Mouse (Mus musculus) B cell, adult 2 months (primary cell): Measurements from ENCODE around the gene Larp1b.

ENCODE experiments used
- DNase-seq, 2 experiments: peaks; one replicate each; pipeline ENCODE4 v3.0.0; 2022

Gene Larp1b

DNA sequence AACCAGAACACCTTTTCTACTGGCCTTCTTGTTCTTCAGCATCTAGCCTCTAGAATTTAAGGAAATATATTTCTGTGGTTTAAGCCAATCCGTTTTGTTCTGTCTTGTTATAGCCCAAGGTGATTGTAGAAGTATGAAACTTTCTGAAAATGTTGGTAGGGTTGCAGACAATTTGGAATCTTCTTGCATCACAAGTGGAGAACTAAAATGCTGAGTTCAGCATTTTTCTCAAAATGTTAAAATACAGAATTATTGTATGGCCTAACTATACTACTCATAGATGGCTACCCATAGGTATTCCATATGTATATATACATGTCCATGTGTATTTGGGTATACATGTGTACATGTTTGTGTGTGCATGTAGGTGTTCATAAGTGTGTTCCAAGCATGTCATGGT lies 81.1 kb downstream of the Larp1b start:
- no peak for DNase-seq

DNA sequence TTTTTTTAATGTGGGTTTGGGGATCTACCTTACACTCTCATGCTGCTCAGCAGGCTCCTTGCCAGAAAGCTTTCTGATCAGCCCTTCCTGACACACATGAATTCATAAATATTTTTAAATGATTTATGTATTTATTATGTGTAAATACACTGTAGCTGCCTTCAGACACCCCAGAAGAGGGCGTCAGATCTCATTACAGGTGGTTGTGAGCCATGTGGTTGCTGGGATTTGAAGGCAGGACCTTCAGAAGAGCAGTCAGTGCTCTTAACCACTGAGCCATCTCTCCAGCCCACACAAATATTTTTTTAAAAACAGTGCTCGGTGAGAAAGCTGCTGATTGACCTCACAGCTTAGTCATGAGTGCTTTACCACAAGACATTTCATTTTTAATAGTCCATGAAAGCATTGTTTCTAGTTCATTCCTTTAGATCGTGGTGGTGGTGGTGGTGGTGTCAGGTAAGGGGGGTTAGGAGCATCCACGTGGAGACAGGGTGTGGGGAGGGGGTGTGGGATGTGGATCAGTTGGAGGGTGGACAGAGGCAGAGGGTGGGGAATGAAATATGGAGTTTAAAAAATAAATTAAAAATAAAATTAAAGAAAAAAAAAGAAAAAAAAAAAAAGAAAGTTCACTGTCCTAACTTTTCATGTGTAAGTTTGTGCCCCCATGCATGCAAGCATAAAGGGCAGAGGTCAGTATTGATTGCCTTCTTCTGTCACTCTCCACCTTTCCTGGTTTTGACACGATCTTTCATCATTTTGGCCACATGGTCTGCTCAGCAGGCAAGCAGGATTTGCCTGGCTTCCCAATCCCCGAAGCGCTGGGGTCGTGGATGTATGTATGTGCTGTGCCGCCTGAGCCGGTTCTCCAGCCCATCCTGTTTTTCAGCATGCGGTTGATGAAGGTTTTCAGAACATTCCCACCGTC lies 81.9 kb downstream of the Larp1b start:
- DNase-seq = no peak

DNA sequence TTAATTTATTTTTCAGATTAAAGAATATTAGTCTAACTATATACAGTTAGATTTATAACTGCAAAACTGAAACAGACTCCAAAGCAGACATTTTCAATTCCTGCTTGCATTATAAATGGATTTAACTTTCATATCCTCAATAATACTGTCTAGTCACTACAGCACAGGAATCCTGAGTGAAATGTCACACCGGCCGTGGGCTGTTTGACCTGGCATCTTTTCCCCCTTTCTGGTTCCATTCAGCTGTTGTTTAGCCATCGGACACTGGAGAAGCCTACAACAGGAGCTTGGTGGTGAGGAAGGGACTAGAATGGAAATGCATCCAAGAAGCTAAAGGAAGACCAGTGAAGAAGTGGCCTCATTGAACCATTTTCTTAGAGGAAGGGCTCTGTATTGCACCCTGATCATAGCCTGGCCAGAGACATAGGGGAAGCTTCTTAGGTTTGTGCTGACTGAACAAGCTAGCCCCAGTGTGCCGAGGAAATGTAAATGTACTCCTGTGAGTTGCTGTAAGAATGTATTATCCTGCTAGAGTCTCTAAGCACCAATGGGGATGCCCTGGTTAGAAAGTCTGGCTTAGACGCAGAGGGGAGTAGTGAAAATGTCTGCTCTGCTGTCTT lies 88.8 kb downstream of the Larp1b start:
- no peak for DNase-seq

DNA sequence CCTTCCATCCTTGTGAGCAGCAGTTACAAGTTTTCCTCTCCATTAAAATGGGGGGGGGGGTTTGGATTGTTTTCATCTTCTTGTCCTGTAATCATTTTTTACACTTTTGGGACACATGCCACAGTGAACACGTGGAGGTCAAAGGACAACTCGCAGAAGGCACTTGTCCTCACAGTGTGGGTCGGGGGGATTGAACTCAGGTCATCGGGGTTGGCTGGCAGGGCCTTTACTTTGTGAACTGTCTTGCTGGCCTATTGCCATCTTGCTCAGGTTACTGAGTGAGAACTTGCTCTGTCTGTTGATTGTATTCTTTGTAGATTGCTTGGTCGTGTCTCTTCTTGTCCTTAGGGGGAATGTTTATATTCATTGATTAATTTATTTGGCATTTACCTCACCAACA lies 91.6 kb downstream of the Larp1b start:
- DNase-seq = no peak

DNA sequence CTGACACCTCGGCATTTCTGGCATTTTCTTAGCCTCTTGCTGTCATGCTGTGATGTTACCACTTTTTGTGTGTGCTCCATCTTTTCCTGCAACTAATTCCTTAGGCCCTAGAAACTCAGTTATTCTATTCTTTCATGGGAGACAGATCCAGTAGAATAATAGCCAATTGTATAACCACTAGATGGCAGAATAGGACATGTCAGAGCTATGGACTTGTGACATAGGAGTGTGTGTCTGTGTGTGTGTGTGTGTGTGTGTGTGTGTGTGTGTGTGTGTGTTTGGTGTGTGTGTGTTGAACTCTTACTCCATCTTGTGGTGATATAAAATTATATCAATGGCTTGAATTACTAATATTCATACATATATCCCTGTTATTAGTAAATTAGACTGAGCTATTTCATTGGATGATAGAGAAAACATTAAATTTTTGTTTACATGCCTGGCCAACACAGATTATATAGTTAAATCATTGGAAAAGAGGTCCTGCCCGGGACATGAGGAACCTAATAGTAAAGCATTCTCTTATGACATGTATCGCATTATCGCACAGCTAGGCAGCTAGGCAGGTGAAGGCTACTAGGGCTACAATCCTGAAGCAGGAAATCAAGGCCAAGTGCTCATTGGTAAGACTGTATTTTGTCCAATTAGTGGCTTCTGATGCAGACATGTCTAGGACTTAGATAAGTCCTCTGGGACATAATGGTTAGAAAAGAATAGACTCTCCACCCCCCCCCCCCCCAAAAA lies 92.7 kb downstream of the Larp1b start:
- peak; percentile 11 to 24 for DNase-seq

DNA sequence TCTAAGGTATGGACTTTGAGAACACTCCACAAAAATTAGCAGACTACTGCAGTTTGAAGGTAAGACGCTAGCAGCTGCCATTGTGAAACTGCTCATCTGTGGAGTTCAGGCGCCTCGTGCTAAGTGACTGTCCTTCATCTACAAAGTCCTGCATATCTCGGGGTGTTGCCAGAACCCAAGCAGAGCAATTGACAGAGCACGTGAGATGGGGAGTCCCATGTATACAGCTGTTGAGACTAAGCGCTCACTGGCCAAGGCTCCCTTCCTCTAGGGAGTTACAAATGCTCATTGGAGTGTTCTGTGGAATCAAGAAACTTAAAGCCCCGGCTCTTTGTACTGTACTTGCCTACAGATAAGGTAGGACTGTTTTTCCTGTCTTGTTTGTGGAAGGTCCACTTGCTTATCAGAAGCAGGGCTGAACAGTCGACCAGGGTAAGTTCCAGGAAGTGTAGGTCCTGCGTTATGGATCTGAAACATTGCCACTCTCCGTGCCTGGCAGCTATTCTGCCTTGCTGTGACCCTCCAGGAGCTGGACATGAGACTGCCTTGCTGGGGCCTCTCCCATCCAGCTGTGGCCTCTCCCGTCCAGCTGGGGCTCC lies 94.2 kb downstream of the Larp1b start:
- DNase-seq = no peak

DNA sequence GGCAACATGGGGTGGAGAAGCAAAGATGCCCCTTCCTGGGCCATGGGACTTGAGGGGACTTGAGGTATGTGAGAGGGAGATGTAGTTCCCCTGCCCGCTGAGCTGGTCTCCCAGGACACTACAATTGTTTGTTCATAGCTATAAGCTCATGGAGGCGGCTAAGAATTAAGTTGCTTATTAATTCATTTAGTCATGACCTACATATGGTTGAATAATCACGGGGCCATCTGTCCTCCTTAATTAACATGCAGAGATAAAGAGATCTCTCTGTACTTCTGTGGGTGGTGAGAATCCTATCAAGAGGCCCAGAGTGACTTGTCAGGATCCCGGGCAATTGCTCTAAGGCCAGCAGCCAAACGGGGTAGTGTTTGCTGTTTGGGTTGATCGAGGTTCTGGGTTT lies 98.2 kb downstream of the Larp1b start:
- no peak for DNase-seq

DNA sequence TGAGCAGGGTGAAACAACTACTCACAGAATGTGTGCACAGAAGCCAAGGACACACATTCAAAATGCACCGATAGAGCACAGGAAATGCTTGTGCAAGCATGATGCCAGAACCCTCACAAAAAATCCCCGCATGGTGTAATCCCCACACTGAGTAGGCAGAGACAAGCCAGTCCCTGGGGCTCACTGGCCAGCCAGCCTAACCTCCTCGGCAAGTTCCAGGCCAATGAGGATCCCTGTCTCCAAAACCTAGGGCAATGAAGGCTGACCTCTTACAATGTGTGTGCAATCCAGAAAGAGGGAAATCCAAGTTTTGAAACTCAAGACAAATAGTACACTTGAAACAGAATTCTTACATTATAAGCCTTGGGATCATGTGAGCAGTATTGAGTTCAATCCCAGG lies 103.7 kb downstream of the Larp1b start:
- no peak for DNase-seq

DNA sequence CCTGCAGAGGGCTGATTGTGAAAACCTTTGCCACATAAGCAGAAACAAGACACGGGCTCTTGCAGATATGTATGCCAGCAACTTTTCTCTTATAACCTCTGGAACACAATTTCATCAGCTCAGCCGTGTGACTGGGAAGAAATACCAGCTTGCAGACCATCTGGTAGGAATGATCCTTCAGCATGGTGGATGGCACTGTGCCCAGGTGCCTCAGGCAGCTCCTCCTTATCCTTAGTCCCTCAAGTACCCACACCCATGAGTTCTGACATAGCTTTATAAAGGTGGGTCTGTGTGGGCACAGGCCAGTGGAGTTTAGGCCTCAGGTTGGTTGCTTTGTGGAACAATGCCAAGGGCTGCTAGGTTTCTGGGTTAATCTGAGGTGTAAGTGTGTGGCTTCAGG lies 108.8 kb downstream of the Larp1b start:
- no peak for DNase-seq

DNA sequence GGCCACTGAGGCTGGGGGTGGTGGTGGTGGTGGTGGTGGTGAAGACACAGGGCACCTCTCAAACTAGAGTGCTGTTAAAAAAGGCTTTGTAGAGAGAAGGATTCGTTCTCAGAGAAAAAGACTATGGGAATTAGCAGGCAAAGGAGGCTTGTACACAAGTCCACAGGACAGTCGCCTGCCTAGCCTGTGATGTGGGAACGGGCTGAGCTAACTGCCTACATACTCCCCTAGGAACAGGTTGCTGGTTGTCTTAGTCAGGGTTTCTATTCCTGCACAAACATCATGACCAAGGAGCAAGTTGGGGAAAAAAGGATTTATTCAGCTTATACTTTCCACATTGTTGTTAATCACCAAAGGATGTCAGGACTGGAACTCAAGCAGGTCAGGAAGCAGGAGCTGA lies 109.6 kb downstream of the Larp1b start:
- no peak for DNase-seq

DNA sequence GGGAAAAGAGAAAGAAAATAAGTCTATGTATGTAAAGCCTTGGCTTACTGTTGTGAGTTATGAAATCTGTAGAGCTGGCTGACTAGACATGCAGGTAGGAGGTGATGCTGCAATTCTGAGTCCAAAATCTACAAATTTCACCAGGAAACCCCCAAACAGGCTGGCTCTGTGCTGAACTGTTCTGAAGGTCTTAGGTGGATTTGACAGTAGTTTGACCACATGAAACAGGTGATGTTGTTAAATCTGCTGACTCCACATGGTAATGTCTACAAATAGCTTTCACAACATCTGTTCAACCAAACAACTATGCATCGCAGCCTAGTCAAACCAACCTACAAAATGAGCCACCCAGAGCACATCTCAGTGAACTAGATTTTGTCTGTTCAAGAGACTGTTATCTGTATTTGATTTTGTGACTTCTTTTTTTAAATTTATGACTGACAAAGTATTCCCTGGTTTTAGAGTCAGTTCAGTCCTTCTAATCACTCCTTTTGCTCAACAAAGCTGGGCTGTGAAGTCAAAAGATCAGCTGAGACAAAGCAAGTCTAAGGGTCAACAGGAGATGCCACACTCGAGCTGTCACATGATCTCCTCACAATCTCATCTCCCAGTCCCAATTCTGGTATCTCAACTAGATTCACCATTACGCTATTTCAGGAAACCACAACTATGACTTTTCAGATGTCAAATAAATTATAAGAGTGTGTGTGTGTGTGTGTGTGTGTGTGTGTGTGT lies 112.4 kb downstream of the Larp1b start:
- DNase-seq = no peak

DNA sequence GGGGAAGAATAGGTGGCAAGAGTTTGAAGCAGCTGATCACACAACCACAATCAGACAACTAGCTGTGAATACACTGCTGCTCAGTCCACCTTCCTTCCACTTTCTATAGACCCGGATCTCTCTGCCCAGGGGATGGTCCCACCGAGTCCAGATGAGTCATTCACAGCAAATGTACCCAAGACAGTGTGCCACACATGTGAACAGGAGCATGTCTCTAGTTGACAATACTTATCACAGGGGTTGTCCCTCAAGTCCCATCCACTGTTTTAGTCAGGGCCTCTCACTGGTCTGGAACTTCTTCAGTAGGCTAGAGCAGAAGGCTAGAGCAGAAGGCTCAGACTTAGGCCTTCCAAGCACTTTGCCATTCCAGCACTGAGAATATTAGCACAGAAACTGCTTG lies 113.1 kb downstream of the Larp1b start:
- no peak for DNase-seq

DNA sequence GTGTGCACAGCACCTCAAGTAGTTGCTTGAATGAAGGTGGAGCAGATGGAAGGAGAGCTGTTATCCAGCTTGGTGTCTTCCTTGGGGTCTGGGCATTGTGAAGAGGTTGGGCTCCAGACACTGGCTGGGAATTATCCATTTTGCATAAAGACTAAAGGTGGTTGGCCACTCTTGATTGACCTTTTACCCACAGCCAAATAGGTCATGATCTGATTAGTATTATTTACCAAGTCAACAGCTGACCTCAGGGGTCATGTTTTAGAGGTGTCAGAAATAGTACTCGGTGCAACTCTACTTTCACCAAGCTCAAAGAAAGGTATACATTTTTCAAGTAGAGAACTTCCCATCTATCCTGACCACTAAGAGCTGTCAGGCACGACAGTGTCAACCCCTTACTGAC lies 115.7 kb downstream of the Larp1b start:
- DNase-seq = no peak

DNA sequence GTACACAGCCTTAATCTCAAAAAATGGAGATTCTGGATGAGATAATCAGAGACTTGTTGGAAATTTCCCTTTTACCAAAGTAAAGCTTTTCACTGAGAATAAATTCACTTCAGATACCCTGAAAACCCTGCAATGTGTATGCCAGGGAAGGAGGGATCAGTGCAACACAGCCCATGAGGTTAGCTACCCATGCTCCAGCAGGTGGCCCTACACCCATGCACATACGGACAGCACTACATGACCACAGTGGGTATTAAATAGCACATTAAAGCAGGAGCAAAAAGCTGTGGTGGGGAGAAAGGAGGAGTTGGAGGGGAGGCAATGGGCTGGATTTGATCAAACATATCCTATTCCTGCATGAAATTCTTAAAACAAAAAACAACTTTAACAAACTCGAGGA lies 120.9 kb downstream of the Larp1b start:
- no peak for DNase-seq

DNA sequence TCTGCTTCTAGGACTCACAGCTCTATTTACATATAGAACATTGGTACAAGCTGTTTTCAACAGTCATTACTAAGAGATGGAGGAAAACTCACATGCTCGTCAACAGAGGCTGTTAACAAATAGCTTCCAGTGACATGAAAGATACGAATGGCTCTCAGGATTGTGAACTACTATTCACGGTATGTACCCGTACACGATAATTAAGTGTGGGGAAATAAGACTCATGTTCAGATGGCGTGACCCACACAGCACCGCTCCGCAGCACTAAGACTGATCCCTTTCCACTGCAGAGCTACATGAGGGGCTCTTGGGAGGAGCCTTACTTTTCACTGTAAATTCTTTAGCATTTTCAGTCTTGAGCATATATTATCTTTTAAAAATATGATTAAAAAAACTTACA lies 125.7 kb downstream of the Larp1b start:
- no peak for DNase-seq

DNA sequence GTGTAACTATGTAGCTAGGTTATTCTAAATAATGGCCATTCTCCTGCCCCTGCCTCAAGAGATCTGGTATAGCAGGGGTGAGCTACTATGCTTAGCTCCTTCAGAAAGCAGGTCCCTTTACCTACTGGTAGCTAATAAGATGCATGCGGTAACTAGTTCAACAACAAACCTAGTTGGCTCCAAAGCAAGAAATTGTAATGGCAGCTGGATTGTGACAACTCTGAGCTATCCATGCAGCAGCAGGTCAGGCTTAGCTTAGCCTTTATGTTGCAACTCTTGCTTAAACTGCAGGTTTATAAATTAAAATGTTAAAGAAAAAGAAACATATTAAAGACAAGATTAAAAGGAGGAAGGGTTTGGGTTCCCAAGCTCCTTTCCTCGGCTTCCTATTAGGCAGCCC lies 129.0 kb downstream of the Larp1b start:
- no peak for DNase-seq

DNA sequence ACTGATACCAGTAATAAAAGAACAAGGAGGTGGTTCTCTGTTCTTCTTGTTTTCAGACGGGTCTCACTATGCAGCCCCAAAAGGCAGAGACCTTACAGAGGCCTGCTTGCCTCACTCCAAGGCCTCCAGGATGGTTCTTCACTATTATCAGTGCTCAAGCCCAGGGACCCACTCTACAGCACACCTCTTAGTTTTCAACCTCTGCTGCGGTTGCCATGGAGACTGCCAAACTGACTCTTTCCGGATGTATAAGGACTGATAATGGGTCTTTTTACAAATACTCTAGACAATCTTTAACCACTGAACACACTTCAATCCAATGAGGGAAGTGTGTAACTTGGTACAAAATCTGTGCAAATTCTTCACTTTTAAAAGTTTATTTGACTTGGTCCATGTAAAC lies 131.1 kb downstream of the Larp1b start:
- peak; percentile 4 to 13 for DNase-seq

DNA sequence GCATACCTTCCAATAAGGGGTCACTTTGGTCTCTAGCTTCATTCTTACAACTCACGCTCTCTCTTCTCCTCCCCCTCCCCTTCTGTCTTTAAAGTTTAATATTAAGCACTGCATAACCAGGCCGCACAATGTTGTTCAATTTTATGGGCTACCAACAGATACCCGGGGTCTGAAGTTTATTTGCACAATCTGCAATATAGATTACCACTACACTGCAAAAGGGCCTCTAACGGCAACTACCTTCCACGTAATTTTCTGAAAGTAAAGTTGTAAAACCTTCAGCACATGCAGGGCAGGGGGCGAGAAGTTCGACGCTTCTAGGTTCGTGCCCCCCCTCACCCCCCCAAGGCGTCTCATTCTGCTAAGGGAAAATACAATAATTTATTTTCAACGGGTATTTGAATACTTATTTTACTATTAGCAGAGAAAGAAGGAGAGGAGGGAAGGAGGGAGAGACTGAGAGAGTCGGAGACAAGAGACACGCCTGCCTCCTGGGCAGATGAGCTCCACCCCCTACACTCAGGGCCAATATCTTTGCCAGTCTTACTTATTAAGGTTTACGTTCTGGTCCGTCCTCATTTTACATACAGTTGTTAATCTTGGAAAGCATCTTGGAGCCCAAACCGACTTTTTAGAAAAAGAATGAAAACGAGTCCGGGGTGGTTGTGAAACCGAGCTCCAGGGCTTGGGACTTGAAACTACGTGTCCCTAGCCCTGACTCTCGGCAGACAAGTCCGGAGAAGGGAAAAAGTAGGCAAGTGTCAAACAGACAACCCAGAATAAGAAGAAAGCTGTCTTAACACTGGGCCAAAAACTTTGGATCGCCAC lies 132.1 kb downstream of the Larp1b start:
- DNase-seq = peak in 1 of 2 experiments; percentile 17

DNA sequence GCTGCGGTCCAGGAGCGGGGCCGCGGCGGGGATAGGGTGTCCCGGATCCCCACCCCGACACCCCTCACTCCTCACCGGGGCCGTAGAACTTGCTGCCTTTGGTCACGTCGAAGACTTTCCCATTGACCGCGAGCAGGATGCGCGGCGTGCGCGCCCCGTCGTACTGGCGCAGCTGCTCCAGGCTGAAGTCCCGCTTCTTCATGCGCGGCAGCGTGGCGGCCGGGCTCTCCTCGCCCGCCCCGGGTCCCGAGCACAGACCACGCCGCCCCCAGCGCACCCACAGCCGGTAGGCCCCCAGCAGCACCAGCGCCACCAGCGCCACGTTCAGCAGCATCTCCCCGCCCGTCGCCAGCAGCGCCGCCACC lies 132.9 kb downstream of the Larp1b start:
- no peak for DNase-seq

DNA sequence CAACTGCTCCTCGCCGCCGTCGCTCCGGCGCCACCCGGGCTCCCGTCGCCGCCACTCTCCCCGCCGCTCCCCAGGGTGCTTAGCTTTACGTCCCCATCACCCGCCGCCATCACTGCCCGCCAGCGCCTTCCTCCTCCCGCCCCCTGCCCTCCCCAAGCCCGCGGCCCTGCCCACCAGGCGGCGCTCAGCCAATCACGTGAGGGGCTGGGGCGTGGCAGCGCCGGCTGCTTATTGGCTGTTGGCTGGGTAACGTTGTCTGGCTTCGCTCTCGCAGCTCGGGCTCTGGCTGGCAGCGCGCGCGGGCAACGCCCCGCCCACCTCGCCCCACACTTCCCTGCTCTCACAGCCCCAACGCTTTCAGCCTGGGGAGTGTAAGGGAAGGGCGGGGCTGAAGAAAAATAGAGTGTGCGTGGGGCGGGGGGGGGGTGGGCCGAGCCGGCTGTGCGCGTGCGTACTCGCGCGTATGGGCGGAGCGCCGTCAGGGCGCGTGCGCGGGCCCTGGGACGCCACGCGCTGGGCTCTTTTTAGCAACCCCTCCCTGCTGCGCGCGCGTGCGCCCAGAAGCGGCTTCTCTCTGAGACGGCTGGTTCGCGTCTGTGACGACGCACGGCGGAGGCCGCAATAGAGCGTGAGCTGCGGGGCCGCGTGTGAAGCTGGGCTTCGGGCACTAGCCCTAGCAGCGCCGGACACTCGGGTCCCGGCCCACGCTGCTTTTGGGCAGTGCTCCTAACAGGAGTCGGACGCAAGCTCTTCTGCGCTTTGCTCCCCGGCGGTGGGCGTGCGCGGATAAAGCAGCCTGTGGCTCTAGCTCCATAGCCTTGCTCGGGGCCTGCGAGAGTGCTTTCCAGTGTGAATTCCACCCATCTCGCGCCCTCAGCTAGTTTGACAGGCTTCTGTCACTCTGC lies 133.5 kb downstream of the Larp1b start, which contains the start of gene Pgrmc2:
Gene Pgrmc2 (minus strand): TSS at position 162 of the 905 bp plus-strand sequence.
- DNase-seq = peak; percentile 98

DNA sequence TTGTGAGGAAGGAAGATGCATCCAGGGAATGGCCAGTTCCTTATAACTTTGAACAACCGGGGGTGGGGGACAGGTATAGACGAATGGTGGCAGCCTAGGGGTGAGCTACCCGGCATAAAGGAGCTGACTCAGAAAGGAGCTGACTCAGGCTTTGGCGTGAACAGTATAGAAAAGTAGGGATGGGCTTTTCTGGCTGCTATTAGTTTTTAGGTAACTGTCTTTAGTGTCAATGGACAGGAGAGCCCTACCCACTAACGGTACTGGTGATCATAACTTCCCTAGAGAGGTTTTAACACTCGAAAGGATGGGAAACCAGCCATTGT lies 134.1 kb downstream of the Larp1b start:
- DNase-seq = no peak
